Mouse (Mus musculus): ENCODE results near the gene Tbc1d9. TPM values are rescaled to one million over a fixed set of nuclear protein-coding genes. Genes with fewer than 3 reads are reported as not detected.

Tbc1d9 gene
- polyA plus RNA-seq, 1 experiment = 0.45 TPM

GRCm38 (mm10) chr8:83219392-83219791 is 54.2 kb downstream of the Tbc1d9 start:
- Histone ChIP-seq H3K27me3 (replicated peaks) (peaks cover 10% of the 10 kb centered on the region), H3K4me3 (replicated peaks) (no peak overlapping the region), H3K9me3 (no peaks in the 10 kb centered on the region), H3K36me3 (replicated peaks; ENCODE audit: low read length) (no peaks in the 10 kb centered on the region), H3K4me1 (peaks cover 3% of the 10 kb centered on the region; the same call in 1 of the 2 replicates)
- no peak for TF ChIP-seq GATA1 (IDR thresholded peaks at IDR 0.05; ENCODE audit: borderline replicate concordance, low read length)
- TF ChIP-seq FLI1 (IDR thresholded peaks at IDR 0.05; ENCODE audit: low read length) = no peak

- TF ChIP-seq FLI1 (IDR thresholded peaks at IDR 0.05; ENCODE audit: low read length) (no peak), GATA1 (IDR thresholded peaks at IDR 0.05; ENCODE audit: borderline replicate concordance, low read length) (no peak)
- Histone ChIP-seq H3K36me3 (replicated peaks; ENCODE audit: low read length) (no peaks in the 10 kb centered on the region), H3K27me3 (replicated peaks) (peaks cover 10% of the 10 kb centered on the region), H3K9me3 (no peaks in the 10 kb centered on the region), H3K4me1 (no peaks in the 10 kb centered on the region), H3K4me3 (replicated peaks) (no peak overlapping the region)
Measured at GRCm38 (mm10) chr8:83220746-83221145, 55.6 kb downstream of the Tbc1d9 start.

DNA sequence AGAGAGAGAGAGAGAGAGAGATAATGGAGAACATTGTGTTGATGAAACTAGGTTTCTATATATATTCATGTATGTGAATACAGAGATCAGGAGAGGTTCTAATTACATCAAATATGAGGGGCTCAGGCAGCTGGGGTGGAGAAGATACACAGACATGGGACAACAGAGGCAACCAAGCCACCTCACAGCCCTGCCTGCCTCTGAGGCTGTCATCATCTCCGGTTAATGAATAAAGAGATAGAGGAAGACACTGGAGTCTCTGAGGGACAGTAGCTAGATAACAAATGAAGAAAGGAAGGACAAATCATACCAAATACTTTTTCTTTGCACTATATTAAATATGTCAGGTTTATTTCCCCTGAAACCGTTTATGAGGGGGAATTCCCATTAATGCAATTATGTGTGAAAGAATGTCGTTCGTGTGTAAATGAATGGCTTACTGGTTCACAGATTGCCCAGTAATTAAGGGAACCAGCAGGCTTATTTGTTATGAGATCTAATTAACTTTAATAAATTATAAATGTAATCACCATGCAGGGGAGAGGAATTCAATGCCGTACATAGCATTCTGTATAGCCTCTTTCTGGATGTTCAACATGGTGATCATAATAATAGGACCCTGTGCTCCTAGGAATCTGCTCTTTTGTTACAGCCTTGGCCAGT is 59.7 kb downstream of the Tbc1d9 start:
- Histone ChIP-seq H3K4me3 (replicated peaks) (no peak overlapping the region), H3K4me1 (no peaks in the 10 kb centered on the region), H3K36me3 (replicated peaks; ENCODE audit: low read length) (no peaks in the 10 kb centered on the region), H3K9me3 (no peaks in the 10 kb centered on the region), H3K27me3 (replicated peaks) (peaks cover 3% of the 10 kb centered on the region)
- no peak for TF ChIP-seq GATA1 (IDR thresholded peaks at IDR 0.05; ENCODE audit: borderline replicate concordance, low read length)
- no peak for TF ChIP-seq FLI1 (IDR thresholded peaks at IDR 0.05; ENCODE audit: low read length)

DNA sequence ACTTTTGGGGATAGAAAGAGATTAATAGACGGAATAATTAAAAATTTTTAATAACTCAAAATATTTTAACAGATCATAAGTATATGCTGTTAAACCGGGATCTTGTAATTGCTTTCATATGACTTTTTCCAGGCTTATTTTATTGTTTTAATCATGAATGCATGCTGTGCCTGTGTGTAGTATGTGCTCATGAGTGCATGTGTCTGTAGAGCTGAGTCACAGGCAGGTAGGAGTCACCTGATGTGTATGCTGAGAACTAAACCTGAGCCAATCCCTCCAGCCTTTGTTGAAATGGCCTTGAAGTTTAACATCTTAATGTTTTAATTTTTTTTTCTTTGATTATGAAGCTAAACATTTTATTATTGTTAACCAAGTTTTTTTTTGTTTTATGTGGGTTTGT is 60.4 kb downstream of the Tbc1d9 start:
- Histone ChIP-seq H3K4me1 (no peaks in the 10 kb centered on the region), H3K27me3 (replicated peaks) (peaks cover 2% of the 10 kb centered on the region), H3K9me3 (no peaks in the 10 kb centered on the region), H3K4me3 (replicated peaks) (no peak overlapping the region), H3K36me3 (replicated peaks; ENCODE audit: low read length) (no peaks in the 10 kb centered on the region)
- no peak for TF ChIP-seq FLI1 (IDR thresholded peaks at IDR 0.05; ENCODE audit: low read length)
- TF ChIP-seq GATA1 (IDR thresholded peaks at IDR 0.05; ENCODE audit: borderline replicate concordance, low read length) = no peak

- H3K27me3 ChIP-seq (replicated peaks) = peaks cover 2% of the 10 kb centered on the region
- TF ChIP-seq FLI1 (IDR thresholded peaks at IDR 0.05; ENCODE audit: low read length) = no peak
- H3K4me1 ChIP-seq = no peaks in the 10 kb centered on the region
- no peaks in the 10 kb centered on the region for H3K9me3 ChIP-seq
- no peaks in the 10 kb centered on the region for H3K36me3 ChIP-seq (replicated peaks; ENCODE audit: low read length)
- H3K4me3 ChIP-seq (replicated peaks) = no peak overlapping the region
Measured at GRCm38 (mm10) chr8:83227336-83227735, 62.2 kb downstream of the Tbc1d9 start.

- Histone ChIP-seq H3K27me3 (replicated peaks) (peaks cover 4% of the 10 kb centered on the region), H3K4me1 (no peaks in the 10 kb centered on the region), H3K4me3 (replicated peaks) (no peak overlapping the region), H3K36me3 (replicated peaks; ENCODE audit: low read length) (no peaks in the 10 kb centered on the region), H3K9me3 (no peaks in the 10 kb centered on the region)
- no peak for TF ChIP-seq FLI1 (IDR thresholded peaks at IDR 0.05; ENCODE audit: low read length)
- TF ChIP-seq GATA1 (IDR thresholded peaks at IDR 0.05; ENCODE audit: borderline replicate concordance, low read length) = no peak
Measured at GRCm38 (mm10) chr8:83233099-83233498, 67.9 kb downstream of the Tbc1d9 start.

DNA sequence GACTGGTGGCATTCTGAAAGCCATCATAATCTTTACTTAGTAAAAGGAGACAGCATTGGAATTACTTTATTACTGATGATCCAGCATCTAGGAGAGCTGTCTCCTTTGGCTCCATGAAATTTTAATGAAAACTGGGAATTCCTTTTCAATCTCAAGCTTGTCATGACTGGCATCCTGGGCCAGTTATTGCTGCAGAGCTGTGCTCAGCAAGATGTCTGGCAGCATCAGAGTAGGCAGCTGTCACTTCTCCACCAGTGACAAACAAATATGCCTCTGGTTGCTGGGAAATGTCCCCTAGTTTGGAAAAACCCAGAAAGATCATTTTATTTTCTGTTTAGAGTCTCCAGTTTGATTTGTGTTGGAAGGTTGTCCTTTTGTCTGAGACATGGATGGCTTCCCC is 74.2 kb downstream of the Tbc1d9 start:
- peaks cover 1% of the 10 kb centered on the region for H3K27me3 ChIP-seq (replicated peaks)
- no peaks in the 10 kb centered on the region for H3K36me3 ChIP-seq (replicated peaks; ENCODE audit: low read length)
- no peaks in the 10 kb centered on the region for H3K4me1 ChIP-seq
- no peaks in the 10 kb centered on the region for H3K9me3 ChIP-seq
- TF ChIP-seq FLI1 (IDR thresholded peaks at IDR 0.05; ENCODE audit: low read length) = no peak
- no peak for TF ChIP-seq GATA1 (IDR thresholded peaks at IDR 0.05; ENCODE audit: borderline replicate concordance, low read length)
- H3K4me3 ChIP-seq (replicated peaks) = no peak overlapping the region

- no peaks in the 10 kb centered on the region for H3K36me3 ChIP-seq (replicated peaks; ENCODE audit: low read length)
- no peaks in the 10 kb centered on the region for H3K4me1 ChIP-seq
- no peaks in the 10 kb centered on the region for H3K9me3 ChIP-seq
- peaks cover 2% of the 10 kb centered on the region for H3K27me3 ChIP-seq (replicated peaks)
- TF ChIP-seq FLI1 (IDR thresholded peaks at IDR 0.05; ENCODE audit: low read length) (no peak), GATA1 (IDR thresholded peaks at IDR 0.05; ENCODE audit: borderline replicate concordance, low read length) (no peak)
- H3K4me3 ChIP-seq (replicated peaks) = no peak overlapping the region
Measured at GRCm38 (mm10) chr8:83244151-83244550, 79.0 kb downstream of the Tbc1d9 start.

DNA sequence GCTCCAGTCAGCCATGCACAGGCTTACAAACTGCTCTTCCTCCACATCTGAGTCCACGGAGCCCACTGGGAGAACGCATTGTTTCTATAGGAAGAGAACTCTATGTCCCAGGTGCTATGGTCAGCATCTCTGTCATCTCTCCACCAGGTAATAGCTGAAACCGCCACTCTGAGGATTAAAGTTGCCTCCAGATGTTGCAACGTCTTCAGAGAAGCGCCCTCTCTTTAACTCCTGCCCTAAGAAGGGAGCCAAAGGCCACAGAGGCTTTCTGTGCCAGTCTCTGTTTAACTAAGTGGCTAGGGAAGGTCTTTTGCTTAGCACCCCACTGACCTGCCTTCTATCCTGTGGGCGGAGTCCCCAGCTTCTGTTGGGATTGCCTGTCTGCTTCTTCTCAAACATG is 85.7 kb downstream of the Tbc1d9 start:
- H3K36me3 ChIP-seq (replicated peaks; ENCODE audit: low read length) = no peaks in the 10 kb centered on the region
- H3K4me1 ChIP-seq = peaks cover 4% of the 10 kb centered on the region; the same call in 1 of the 2 replicates

GRCm38 (mm10) chr8:83251362-83252246 is 86.5 kb downstream of the Tbc1d9 start:
- Histone ChIP-seq H3K36me3 (replicated peaks; ENCODE audit: low read length) (no peaks in the 10 kb centered on the region), H3K4me3 (replicated peaks) (no peak overlapping the region), H3K4me1 (peaks cover 4% of the 10 kb centered on the region; the same call in 1 of the 2 replicates), H3K9me3 (no peaks in the 10 kb centered on the region), H3K27me3 (replicated peaks) (peaks cover 17% of the 10 kb centered on the region)
- TF ChIP-seq FLI1 (IDR thresholded peaks at IDR 0.05; ENCODE audit: low read length) (no peak), GATA1 (IDR thresholded peaks at IDR 0.05; ENCODE audit: borderline replicate concordance, low read length) (no peak)

More for the DNA sequence above, 85.7 kb downstream of the Tbc1d9 start:
- no peaks in the 10 kb centered on the region for H3K9me3 ChIP-seq
- TF ChIP-seq GATA1 (IDR thresholded peaks at IDR 0.05; ENCODE audit: borderline replicate concordance, low read length) = no peak
- TF ChIP-seq FLI1 (IDR thresholded peaks at IDR 0.05; ENCODE audit: low read length) = no peak
- H3K27me3 ChIP-seq (replicated peaks) = peaks cover 17% of the 10 kb centered on the region
- no peak overlapping the region for H3K4me3 ChIP-seq (replicated peaks)

Measured in megakaryocyte, embryonic 14.5 days (primary cell).